Mouse (Mus musculus): Measurements from ENCODE around the gene Soat1.
A peak's percentile ranks its signal among the peaks of the same experiment; 100 is the strongest.
"Not testable (repeated sequence)": the region's sequence is repeated elsewhere in the genome, so short reads cannot be mapped to it uniquely, and the experiment has no call there.

Soat1 gene

GRCm38 (mm10) chr1:156425746-156426145 lies 48.4 kb downstream of the Soat1 start:
- no peak for DNase-seq (ENCODE audit: low read depth, low spot score)

GRCm38 (mm10) chr1:156424054-156424453 lies 50.1 kb downstream of the Soat1 start:
- DNase-seq (ENCODE audit: low read depth, low spot score), result no peak

- DNase-seq (ENCODE audit: low read depth, low spot score), result no peak
These were observed 50.6 kb downstream of the Soat1 start for GRCm38 (mm10) chr1:156423493-156423892.

- DNase-seq (ENCODE audit: low read depth, low spot score), result no peak
These were observed 51.3 kb downstream of the Soat1 start for GRCm38 (mm10) chr1:156422856-156423255.

- DNase-seq (ENCODE audit: low read depth, low spot score), result peak; percentile 95
These were observed 53.3 kb downstream of the Soat1 start, which contains the start of gene Axdnd1 for GRCm38 (mm10) chr1:156420671-156421297. Axdnd1 (minus strand) TSS chr1:156421159.

- peak; percentile 78 for DNase-seq (ENCODE audit: low read depth, low spot score)
These were observed 56.0 kb downstream of the Soat1 start for GRCm38 (mm10) chr1:156418170-156418569.

- DNase-seq (ENCODE audit: low read depth, low spot score), result no peak
These were observed 65.6 kb downstream of the Soat1 start for GRCm38 (mm10) chr1:156408521-156408920.

- DNase-seq (ENCODE audit: low read depth, low spot score), result peak; percentile 45
These were observed 66.1 kb downstream of the Soat1 start for GRCm38 (mm10) chr1:156408004-156408403.

GRCm38 (mm10) chr1:156403251-156403650 lies 70.9 kb downstream of the Soat1 start:
- DNase-seq (ENCODE audit: low read depth, low spot score), result no peak

- DNase-seq (ENCODE audit: low read depth, low spot score), result no peak
These were observed 71.6 kb downstream of the Soat1 start for GRCm38 (mm10) chr1:156402491-156402890.

GRCm38 (mm10) chr1:156400159-156400558 lies 74.0 kb downstream of the Soat1 start:
- DNase-seq (ENCODE audit: low read depth, low spot score), result not testable (repeated sequence)

GRCm38 (mm10) chr1:156393148-156393547 lies 81.0 kb downstream of the Soat1 start:
- no peak for DNase-seq (ENCODE audit: low read depth, low spot score)

GRCm38 (mm10) chr1:156386880-156387279 lies 87.3 kb downstream of the Soat1 start:
- no peak for DNase-seq (ENCODE audit: low read depth, low spot score)

- DNase-seq (ENCODE audit: low read depth, low spot score), result no peak
These were observed 87.9 kb downstream of the Soat1 start for GRCm38 (mm10) chr1:156386232-156386631.

GRCm38 (mm10) chr1:156381217-156381616 lies 92.9 kb downstream of the Soat1 start:
- no peak for DNase-seq (ENCODE audit: low read depth, low spot score)
